Mouse (Mus musculus) stomach, postnatal 0 days (tissue): ENCODE results near the gene C130050O18Rik. TPM values are rescaled to one million over a fixed set of nuclear protein-coding genes. Genes with fewer than 3 reads are reported as not detected.
A peak's percentile ranks its signal among the peaks of the same experiment; 100 is the strongest.

Source experiments
- ATAC-seq: fragments of 200-750 bp; cut with Nextera tagmentation; 2 replicates; pipeline ENCODE4 v1.8.0; 2017; ENCODE audit not compliant: low FRiP score, low TSS enrichment
- DNase-seq: peaks from one replicate; pipeline ENCODE4 v3.0.0-alpha.2; 2016; ENCODE audit warnings: low spot score
- H3K27ac ChIP-seq: fragments of 300-500 bp; sonication (generic); replicated peaks from 2 replicates; pipeline ENCODE4 v1.5.1; 2014; ENCODE audit warnings: mild to moderate bottlenecking, control low read depth
- H3K27me3 ChIP-seq: fragments of 300-500 bp; sonication (generic); 2 replicates; pipeline ENCODE4 v1.6.1; 2014; ENCODE audit warnings: low read length; ENCODE audit not compliant: control insufficient read depth, insufficient read depth
- H3K36me3 ChIP-seq: fragments of 300-500 bp; sonication (generic); 2 replicates; pipeline ENCODE4 v1.6.1; 2014; ENCODE audit warnings: low read length, mixed read lengths; ENCODE audit not compliant: control insufficient read depth, insufficient read depth
- H3K4me1 ChIP-seq: fragments of 300-500 bp; sonication (generic); replicated peaks from 2 replicates; pipeline ENCODE4 v1.6.1; 2014; ENCODE audit warnings: antibody characterized with exemption; ENCODE audit not compliant: control insufficient read depth, insufficient read depth
- H3K4me2 ChIP-seq: fragments of 300-500 bp; sonication (generic); replicated peaks from 2 replicates; pipeline ENCODE4 v1.6.1; 2014; ENCODE audit warnings: low read depth, mild to moderate bottlenecking, control low read depth, moderate library complexity
- H3K4me3 ChIP-seq: fragments of 300-500 bp; sonication (generic); 2 replicates; pipeline ENCODE4 v1.5.1; 2014; ENCODE audit warnings: low read depth, low read length, control low read depth
- H3K9ac ChIP-seq: fragments of 300-500 bp; sonication (generic); 2 replicates; pipeline ENCODE4 v1.6.1; 2014; ENCODE audit warnings: mild to moderate bottlenecking, low read length, control low read depth, mixed read lengths
- H3K9me3 ChIP-seq: fragments of 300-500 bp; sonication (generic); 2 replicates; pipeline ENCODE4 v1.6.1; 2016; ENCODE audit warnings: low read length; ENCODE audit not compliant: control insufficient read depth
- CTCF ChIP-seq: IDR thresholded peaks from 2 replicates; pipeline ENCODE4 v1.5.1; 2016; ENCODE audit warnings: antibody characterized with exemption, low read depth, mild to moderate bottlenecking, moderate library complexity
- EP300 ChIP-seq: optimal IDR thresholded peaks from 2 replicates; pipeline ENCODE3; 2016; ENCODE audit warnings: antibody characterized with exemption
- WGBS: fragments of 180-500 bp; shearing (Covaris S2); extraction: QIAGEN DNeasy Blood & Tissue Kit; methylation state at CpG from one replicate; pipeline ENCODE4 v1.1.7; 2014; 5-methylcytosine and 5-hydroxymethylcytosine counted together
- polyA plus RNA-seq: library from polyadenylated mRNA; unstranded; fragments of >200 nt; fragmentation: Nextera tagmentation; extraction: Ambion mirVana; gene quantifications from 2 replicates; pipeline ENCODE4 v1.2.1, GENCODE M21; 2015

Gene C130050O18Rik
- polyA plus RNA-seq, 1 experiment from 2014 or later: 0.46 TPM

- Histone ChIP-seq H3K4me1 (0 out of 2 replicates have a peak, but pooled peaks cover 3% of the 10 kb centered on the region), H3K27ac (no peak overlapping the region), H3K9me3 (no peaks in the 10 kb centered on the region), H3K36me3 (no peaks in the 10 kb centered on the region), H3K9ac (no peak overlapping the region), H3K4me3 (no peak overlapping the region), H3K27me3 (no peaks in the 10 kb centered on the region), H3K4me2 (no peak overlapping the region)
- TF ChIP-seq EP300: no peak
- no peak for TF ChIP-seq CTCF
- DNase-seq: no peak
- 56% methylated on average over 2 of the region's 2 CpGs for WGBS
- ATAC-seq: no peak
These were observed 13.0 kb downstream of the C130050O18Rik start for GRCm38 (mm10) chr5:139418110-139418509.

GRCm38 (mm10) chr5:139418633-139419032 lies 13.6 kb downstream of the C130050O18Rik start:
- Histone ChIP-seq H3K4me2 (no peak overlapping the region), H3K4me3 (no peak overlapping the region), H3K27me3 (no peaks in the 10 kb centered on the region), H3K9me3 (no peaks in the 10 kb centered on the region), H3K4me1 (0 out of 2 replicates have a peak, but pooled peaks cover 3% of the 10 kb centered on the region), H3K27ac (no peak overlapping the region), H3K36me3 (no peaks in the 10 kb centered on the region), H3K9ac (no peak overlapping the region)
- ATAC-seq (no peak), DNase-seq (no peak)
- no peak for TF ChIP-seq EP300
- TF ChIP-seq CTCF: no peak
- WGBS: 27% methylated on average over 3 of the region's 3 CpGs

- 42% methylated on average over 21 of the region's 21 CpGs for whole genome bisulfite sequencing
- no peaks in the 10 kb centered on the region for H3K36me3 ChIP-seq
- no peaks in the 10 kb centered on the region for H3K27me3 ChIP-seq
- 0 out of 2 replicates have a peak, but pooled peaks have one; percentile 21 for TF ChIP-seq CTCF
- no peak for TF ChIP-seq EP300
- no peaks in the 10 kb centered on the region for H3K9me3 ChIP-seq
- ATAC-seq (no peak), DNase-seq (peak; percentile 59)
- H3K4me1 ChIP-seq: peaks cover 6% of the 10 kb centered on the region; the same call in 1 of the 2 replicates
- H3K4me3 ChIP-seq: peak within 1 kb of the TSS; percentile 29
- H3K27ac ChIP-seq: no peak within 1 kb of the TSS
- H3K4me2 ChIP-seq: peak within 1 kb of the TSS; percentile 46
- peak within 1 kb of the TSS; percentile 32 for H3K9ac ChIP-seq
These were observed 18.2 kb downstream of the C130050O18Rik start, which contains the start of gene Gper1 for GRCm38 (mm10) chr5:139423026-139423865. Gene Gper1, plus strand, starts transcription at chr5:139423151.

- ATAC-seq: no peak
- Histone ChIP-seq H3K4me3 (no peak overlapping the region), H3K4me2 (no peak overlapping the region), H3K4me1 (peaks cover 6% of the 10 kb centered on the region; the same call in 1 of the 2 replicates), H3K27ac (no peak overlapping the region), H3K36me3 (no peaks in the 10 kb centered on the region), H3K9me3 (no peaks in the 10 kb centered on the region), H3K27me3 (no peaks in the 10 kb centered on the region), H3K9ac (no peak overlapping the region)
- TF ChIP-seq CTCF (no peak), EP300 (no peak)
- no peak for DNase-seq
- 65% methylated on average over 9 of the region's 9 CpGs for WGBS
These were observed 20.1 kb downstream of the C130050O18Rik start for GRCm38 (mm10) chr5:139425198-139425597.

- H3K9ac ChIP-seq: no peak overlapping the region
- no peak overlapping the region for H3K27ac ChIP-seq
- no peak overlapping the region for H3K4me3 ChIP-seq
- no peaks in the 10 kb centered on the region for H3K27me3 ChIP-seq
- DNase-seq (no peak), ATAC-seq (no peak)
- 90% methylated on average over 9 of the region's 9 CpGs for WGBS
- TF ChIP-seq EP300: no peak
- no peak for TF ChIP-seq CTCF
- peaks cover 6% of the 10 kb centered on the region; the same call in 1 of the 2 replicates for H3K4me1 ChIP-seq
- no peaks in the 10 kb centered on the region for H3K9me3 ChIP-seq
- H3K36me3 ChIP-seq: no peaks in the 10 kb centered on the region
- H3K4me2 ChIP-seq: no peak overlapping the region
These were observed 21.9 kb downstream of the C130050O18Rik start for GRCm38 (mm10) chr5:139427001-139427400.

GRCm38 (mm10) chr5:139427989-139428388 lies 22.9 kb downstream of the C130050O18Rik start:
- 51% methylated on average over 9 of the region's 9 CpGs for WGBS
- TF ChIP-seq EP300 (no peak), CTCF (no peak)
- no peak overlapping the region for H3K27ac ChIP-seq
- peaks cover 3% of the 10 kb centered on the region; the same call in 1 of the 2 replicates for H3K4me1 ChIP-seq
- H3K4me3 ChIP-seq: no peak overlapping the region
- no peak overlapping the region for H3K9ac ChIP-seq
- H3K9me3 ChIP-seq: no peaks in the 10 kb centered on the region
- no peaks in the 10 kb centered on the region for H3K36me3 ChIP-seq
- ATAC-seq: 0 out of 2 replicates have a peak, but pooled peaks have one; percentile 18
- peak; percentile 55 for DNase-seq
- H3K4me2 ChIP-seq: no peak overlapping the region
- H3K27me3 ChIP-seq: no peaks in the 10 kb centered on the region
